Mouse (Mus musculus) neural tube, embryonic 11.5 days (tissue): ENCODE results near the gene Sigirr. TPM values are rescaled to one million over a fixed set of nuclear protein-coding genes. Genes with fewer than 3 reads are reported as not detected.

ENCODE experiments used
- polyA plus RNA-seq: library from polyadenylated mRNA; unstranded; fragments of >200 nt; fragmentation: Nextera tagmentation; extraction: Ambion mirVana; gene quantifications from 2 replicates; pipeline ENCODE4 v1.2.1, GENCODE M21; 2014

The Sigirr gene
- polyA plus RNA-seq, 1 experiment from 2014 or later: 2.4 TPM

Other genes with a start within 250 kb of the Sigirr start
- gene Gm45785, start 244.2 kb downstream of the Sigirr start, polyA plus RNA-seq: not detected in 2 replicates
- gene Ric8a, start 243.6 kb downstream of the Sigirr start, polyA plus RNA-seq: 73.3 and 82.2 TPM in 2 replicates
- 27.4 and 31.1 TPM in 2 replicates for gene Bet1l, start 243.0 kb downstream of the Sigirr start, polyA plus RNA-seq
- gene Psmd13, start 218.6 kb downstream of the Sigirr start, polyA plus RNA-seq: 158 and 199 TPM in 2 replicates
- 22.4 and 26.0 TPM in 2 replicates for gene Sirt3, start 218.3 kb downstream of the Sigirr start, polyA plus RNA-seq
- gene Cox8b, start 200.1 kb downstream of the Sigirr start, polyA plus RNA-seq: 0.81 and 4.2 TPM in 2 replicates
- gene Nlrp6, start 179.7 kb downstream of the Sigirr start, polyA plus RNA-seq: 0.15 and 0.20 TPM in 2 replicates
- gene Pgghg, start 159.2 kb downstream of the Sigirr start, polyA plus RNA-seq: 13.3 and 15.8 TPM in 2 replicates
- 1.2 and 1.4 TPM in 2 replicates for gene Ifitm5, start 150.3 kb downstream of the Sigirr start, polyA plus RNA-seq
- gene Gm45717, start 144.6 kb downstream of the Sigirr start, polyA plus RNA-seq: 0.69 TPM in 1 of 2 replicates, not detected in the other
- 383 and 395 TPM in 2 replicates for gene Ifitm2, start 144.6 kb downstream of the Sigirr start, polyA plus RNA-seq
- 8.3 and 12.5 TPM in 2 replicates for gene Ifitm1, start 133.4 kb downstream of the Sigirr start, polyA plus RNA-seq
- gene Ifitm3, start 89.8 kb downstream of the Sigirr start, polyA plus RNA-seq: 20.1 and 21.0 TPM in 2 replicates
- gene Ifitm6, start 82.6 kb downstream of the Sigirr start, polyA plus RNA-seq: not detected in 2 replicates
- gene Gm17387, start 71.4 kb downstream of the Sigirr start, polyA plus RNA-seq: not detected in 2 replicates
- 14.5 and 17.1 TPM in 2 replicates for gene B4galnt4, start 39.5 kb downstream of the Sigirr start, polyA plus RNA-seq
- gene Pkp3, start 22.4 kb downstream of the Sigirr start, polyA plus RNA-seq: 2.3 and 2.7 TPM in 2 replicates
- 0.09 TPM in 1 of 2 replicates, not detected in the other for gene Ano9, start 17.2 kb upstream of the Sigirr start, polyA plus RNA-seq
- 69.0 and 69.5 TPM in 2 replicates for gene Ptdss2, start 21.8 kb upstream of the Sigirr start, polyA plus RNA-seq
- gene Rnh1, start 72.3 kb upstream of the Sigirr start, polyA plus RNA-seq: 69.5 and 69.7 TPM in 2 replicates
- 111 and 122 TPM in 2 replicates for gene Hras, start 93.4 kb upstream of the Sigirr start, polyA plus RNA-seq
- gene Lrrc56, start 93.6 kb upstream of the Sigirr start, polyA plus RNA-seq: 9.1 and 9.5 TPM in 2 replicates
- gene Lmntd2, start 113.5 kb upstream of the Sigirr start, polyA plus RNA-seq: 1.9 and 2.0 TPM in 2 replicates
- gene Rassf7, start 115.3 kb upstream of the Sigirr start, polyA plus RNA-seq: 34.4 and 45.7 TPM in 2 replicates
- gene Phrf1, start 128.2 kb upstream of the Sigirr start, polyA plus RNA-seq: 90.3 and 93.3 TPM in 2 replicates
- 0.56 and 0.78 TPM in 2 replicates for gene Irf7, start 165.9 kb upstream of the Sigirr start, polyA plus RNA-seq
- not detected in 2 replicates for gene Cdhr5, start 176.2 kb upstream of the Sigirr start, polyA plus RNA-seq
- 13.2 and 13.7 TPM in 2 replicates for gene Sct, start 178.6 kb upstream of the Sigirr start, polyA plus RNA-seq
- 0.43 and 0.61 TPM in 2 replicates for gene Drd4, start 191.4 kb upstream of the Sigirr start, polyA plus RNA-seq
- 72.3 and 90.1 TPM in 2 replicates for gene Deaf1, start 227.1 kb upstream of the Sigirr start, polyA plus RNA-seq
- 29.3 and 32.6 TPM in 2 replicates for gene Tmem80, start 227.2 kb upstream of the Sigirr start, polyA plus RNA-seq
- 2.2 TPM in 2 replicates for gene Eps8l2, start 238.3 kb upstream of the Sigirr start, polyA plus RNA-seq